Mouse (Mus musculus) bone marrow macrophage, adult 2 months (primary cell): ENCODE measurements around the gene Mkrn2. TPM values are rescaled to one million over a fixed set of nuclear protein-coding genes. Genes with fewer than 3 reads are reported as not detected.

ENCODE experiments used
- H3K27ac ChIP-seq: 2 replicates; pipeline ENCODE4 v1.5.1; 2012; ENCODE audit warnings: low read depth, low read length; ENCODE audit not compliant: insufficient read depth
- H3K4me1 ChIP-seq: 2 replicates; pipeline ENCODE4 v1.6.1; 2012; ENCODE audit warnings: low read length; ENCODE audit not compliant: control insufficient read depth, insufficient read depth
- H3K4me3 ChIP-seq: 2 replicates; pipeline ENCODE4 v1.5.1; 2012; ENCODE audit warnings: mild to moderate bottlenecking, low read length, moderate library complexity; ENCODE audit not compliant: insufficient read depth
- CTCF ChIP-seq: IDR thresholded peaks from 2 replicates; pipeline ENCODE4 v1.5.1; 2012; ENCODE audit warnings: low read depth, mild to moderate bottlenecking, low read length, moderate library complexity
- POLR2A ChIP-seq: IDR thresholded peaks from 2 replicates; pipeline ENCODE4 v1.6.1; 2012; ENCODE audit warnings: mild to moderate bottlenecking, low read depth, low read length, borderline replicate concordance
- polyA plus RNA-seq: library from polyadenylated mRNA; stranded (reverse); fragments of >200 nt; gene quantifications from 2 replicates; pipeline ENCODE4 v1.2.4, GENCODE M21; 2012; ENCODE audit not compliant: missing spikeins, insufficient read depth, insufficient read length

Mkrn2 gene
- polyA plus RNA-seq, 1 experiment, result 15.6 TPM

GRCm38 (mm10) chr6:115643315-115643714 is 41.6 kb downstream of the Mkrn2 start:
- TF ChIP-seq CTCF (no peak), POLR2A (no peak)
- H3K4me3 ChIP-seq, result no peak overlapping the region
- no peak overlapping the region for H3K27ac ChIP-seq
- peaks cover 14% of the 10 kb centered on the region for H3K4me1 ChIP-seq

- Histone ChIP-seq H3K4me3 (peak overlapping the region; percentile 52), H3K27ac (peak overlapping the region; percentile 90), H3K4me1 (peaks cover 57% of the 10 kb centered on the region)
- TF ChIP-seq CTCF (no peak), POLR2A (no peak)
These were observed 48.2 kb downstream of the Mkrn2 start for GRCm38 (mm10) chr6:115649792-115650365.

GRCm38 (mm10) chr6:115650476-115651427 is 49.0 kb downstream of the Mkrn2 start:
- peak overlapping the region; percentile 55 for H3K27ac ChIP-seq
- H3K4me1 ChIP-seq, result peaks cover 61% of the 10 kb centered on the region
- TF ChIP-seq POLR2A (no peak), CTCF (no peak)
- no peak overlapping the region for H3K4me3 ChIP-seq

GRCm38 (mm10) chr6:115651719-115652118 is 50.0 kb downstream of the Mkrn2 start:
- Histone ChIP-seq H3K4me3 (no peak overlapping the region), H3K4me1 (peaks cover 71% of the 10 kb centered on the region), H3K27ac (no peak overlapping the region)
- no peak for TF ChIP-seq POLR2A
- TF ChIP-seq CTCF, result no peak

GRCm38 (mm10) chr6:115653939-115654338 is 52.2 kb downstream of the Mkrn2 start:
- peaks cover 60% of the 10 kb centered on the region for H3K4me1 ChIP-seq
- no peak overlapping the region for H3K4me3 ChIP-seq
- H3K27ac ChIP-seq, result peak overlapping the region; percentile 53
- TF ChIP-seq POLR2A, result no peak
- no peak for TF ChIP-seq CTCF

GRCm38 (mm10) chr6:115658802-115659201 is 57.1 kb downstream of the Mkrn2 start:
- TF ChIP-seq POLR2A (no peak), CTCF (no peak)
- Histone ChIP-seq H3K27ac (no peak overlapping the region), H3K4me3 (no peak overlapping the region), H3K4me1 (peaks cover 55% of the 10 kb centered on the region)

- H3K27ac ChIP-seq, result no peak overlapping the region
- TF ChIP-seq POLR2A (no peak), CTCF (no peak)
- H3K4me1 ChIP-seq, result peaks cover 60% of the 10 kb centered on the region
- H3K4me3 ChIP-seq, result no peak overlapping the region
These were observed 62.6 kb downstream of the Mkrn2 start for GRCm38 (mm10) chr6:115664268-115664667.

GRCm38 (mm10) chr6:115666641-115667040 is 64.9 kb downstream of the Mkrn2 start:
- Histone ChIP-seq H3K4me1 (peaks cover 62% of the 10 kb centered on the region), H3K4me3 (no peak overlapping the region), H3K27ac (peak overlapping the region; percentile 96)
- TF ChIP-seq CTCF, result no peak
- TF ChIP-seq POLR2A, result no peak

Other genes starting within 250 kb of the Mkrn2 start
- 32.2 and 41.1 TPM in 2 replicates for gene Pparg, start 241.0 kb upstream of the Mkrn2 start, polyA plus RNA-seq
- gene Tsen2, start 57.2 kb upstream of the Mkrn2 start, polyA plus RNA-seq, result 6.0 and 6.5 TPM in 2 replicates
- not detected in 2 replicates for gene Mkrn2os, start 9.3 kb upstream of the Mkrn2 start, polyA plus RNA-seq
- 89.1 and 89.4 TPM in 2 replicates for gene Raf1, start 74.7 kb downstream of the Mkrn2 start, polyA plus RNA-seq
- not detected in 2 replicates for gene Tmem40, start 160.5 kb downstream of the Mkrn2 start, polyA plus RNA-seq
- 0.39 and 0.40 TPM in 2 replicates for gene Cand2, start 172.6 kb downstream of the Mkrn2 start, polyA plus RNA-seq
- gene Rpl32, start 206.8 kb downstream of the Mkrn2 start, polyA plus RNA-seq, result 2,269 and 2,339 TPM in 2 replicates
- gene Efcab12, start 236.5 kb downstream of the Mkrn2 start, polyA plus RNA-seq, result 0.31 and 0.32 TPM in 2 replicates